Mouse (Mus musculus) induced T-regulatory cell, adult 2 months (primary cell): ENCODE data around the gene Ctr9.

Experiments used
- DNase-seq: peaks from one replicate; pipeline ENCODE4 v3.0.0-alpha.2; 2012; ENCODE audit warnings: low read depth

Ctr9 gene

DNA sequence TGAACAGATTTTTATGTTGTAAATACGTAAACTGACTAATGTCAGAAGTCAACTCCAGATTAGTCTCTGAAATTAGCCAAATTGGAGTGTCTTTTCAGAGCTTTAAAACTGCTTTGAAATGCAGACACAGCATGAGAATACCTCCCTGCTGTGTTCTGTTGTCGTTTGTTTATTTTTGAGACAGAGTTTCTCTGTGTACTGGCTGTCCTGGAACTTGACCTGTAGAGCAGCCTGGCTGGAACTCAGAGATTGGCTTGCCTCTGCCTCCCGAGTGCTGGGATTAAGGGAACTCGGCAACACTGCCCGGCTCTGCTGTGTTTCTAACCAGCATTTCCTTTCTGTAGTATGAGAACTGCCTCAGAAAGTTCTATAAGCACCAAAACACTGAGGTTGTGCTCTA, 20.2 kb downstream of the Ctr9 start:
- no peak for DNase-seq

DNA sequence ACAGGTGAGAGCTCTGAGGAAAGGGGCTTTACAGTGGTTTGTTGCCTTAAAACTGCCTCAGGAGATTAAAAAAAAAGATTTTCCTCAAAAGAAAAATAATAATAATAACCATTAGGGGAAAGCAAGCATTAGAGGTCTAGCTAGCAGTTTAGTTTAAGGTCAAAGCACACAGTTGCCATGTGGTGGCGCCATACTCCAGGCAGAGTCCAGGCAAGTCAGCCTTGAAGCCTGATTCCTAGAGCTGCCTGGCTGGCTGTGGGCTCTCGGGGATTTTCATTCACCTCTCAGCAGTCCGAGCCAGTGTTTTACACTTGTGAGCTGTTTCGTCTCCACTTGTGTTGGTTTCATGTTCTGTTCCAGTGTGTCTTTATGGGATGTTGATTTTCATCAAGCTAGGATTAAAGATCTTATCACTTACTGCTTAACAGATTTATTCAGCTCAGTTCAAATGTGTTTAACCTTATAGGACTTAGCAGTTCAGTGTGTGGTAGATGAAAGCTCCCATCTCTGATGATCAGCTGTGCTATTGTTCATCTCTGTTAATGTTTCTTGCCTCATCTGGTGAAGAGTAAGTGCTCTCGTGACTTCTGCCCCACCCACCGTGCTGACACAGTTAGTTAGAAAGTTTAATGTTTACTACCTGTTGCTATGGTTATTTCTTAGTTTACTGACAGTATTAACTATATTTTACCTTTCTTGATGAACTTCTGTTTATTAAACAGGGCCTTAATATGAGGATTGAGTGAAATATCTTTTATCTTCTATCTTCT, 21.1 kb downstream of the Ctr9 start:
- peak; percentile 72 for DNase-seq

DNA sequence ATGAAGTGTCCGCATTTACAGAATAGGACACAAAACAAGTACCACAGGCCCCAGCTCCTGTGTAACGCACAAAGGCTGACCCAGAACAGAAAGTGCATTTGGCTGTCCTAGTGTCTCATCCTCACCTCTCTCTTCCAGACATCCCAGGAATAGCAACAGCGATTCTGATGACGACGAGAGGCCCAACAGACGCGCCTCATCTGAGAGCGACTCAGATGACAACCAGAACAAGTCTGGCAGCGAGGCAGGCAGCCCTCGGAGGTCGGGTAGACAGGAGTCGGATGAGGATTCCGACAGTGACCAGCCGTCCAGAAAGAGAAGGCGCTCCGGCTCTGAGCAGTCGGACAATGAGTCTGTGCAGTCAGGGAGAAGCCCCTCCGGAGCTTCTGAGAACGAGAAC, 26.5 kb downstream of the Ctr9 start:
- DNase-seq = no peak

DNA sequence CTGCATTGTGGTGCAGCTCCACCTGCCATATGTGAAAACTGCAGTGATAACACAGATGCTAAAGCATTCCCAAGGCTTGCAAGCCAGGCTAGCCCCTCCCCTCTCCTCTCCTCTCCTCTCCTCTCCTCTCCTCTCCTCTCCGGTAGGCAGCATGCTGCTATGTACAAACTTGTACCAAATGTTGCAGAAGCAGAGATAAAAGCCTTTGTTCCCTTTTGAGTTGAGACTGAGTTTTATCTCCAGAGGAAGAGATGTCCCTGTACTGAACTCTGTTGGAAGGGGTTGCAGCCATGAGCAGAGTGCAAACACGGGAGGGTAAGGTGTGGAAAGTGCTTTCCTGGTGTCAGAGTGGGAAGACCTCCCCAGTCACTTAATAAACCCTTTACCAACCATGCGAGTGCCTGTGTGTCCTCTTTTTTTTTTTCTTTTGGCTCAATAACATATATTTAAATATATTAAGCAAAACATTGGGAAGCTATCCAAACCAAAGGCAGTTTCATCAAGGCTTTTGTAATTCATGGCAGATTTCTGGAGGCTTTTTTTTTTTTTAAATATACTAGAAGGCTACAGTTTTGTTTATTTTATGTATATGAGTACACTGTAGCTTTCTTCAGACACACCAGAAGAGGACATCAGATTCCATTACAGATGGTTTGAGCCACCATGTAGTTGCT, 27.4 kb downstream of the Ctr9 start:
- no peak for DNase-seq

DNA sequence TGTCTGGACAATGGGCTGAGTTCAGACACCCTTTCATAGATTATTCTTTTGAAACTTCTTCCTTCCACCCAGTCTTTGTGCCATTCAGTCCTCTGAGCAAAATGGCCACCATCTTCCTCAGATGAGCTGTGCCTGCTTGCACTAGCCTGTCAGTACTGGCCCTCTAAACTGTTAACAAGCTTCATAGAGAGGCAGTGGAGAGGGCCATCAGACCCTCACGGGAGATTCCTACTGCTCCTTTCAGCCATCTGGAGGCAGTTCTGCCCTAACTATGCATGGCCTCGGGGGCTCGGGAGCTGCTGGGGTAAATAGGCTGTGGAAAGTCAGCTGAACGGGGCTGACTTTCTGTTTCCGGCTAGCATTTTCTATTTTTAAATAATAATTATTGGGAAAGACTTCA, 30.8 kb downstream of the Ctr9 start:
- no peak for DNase-seq

DNA sequence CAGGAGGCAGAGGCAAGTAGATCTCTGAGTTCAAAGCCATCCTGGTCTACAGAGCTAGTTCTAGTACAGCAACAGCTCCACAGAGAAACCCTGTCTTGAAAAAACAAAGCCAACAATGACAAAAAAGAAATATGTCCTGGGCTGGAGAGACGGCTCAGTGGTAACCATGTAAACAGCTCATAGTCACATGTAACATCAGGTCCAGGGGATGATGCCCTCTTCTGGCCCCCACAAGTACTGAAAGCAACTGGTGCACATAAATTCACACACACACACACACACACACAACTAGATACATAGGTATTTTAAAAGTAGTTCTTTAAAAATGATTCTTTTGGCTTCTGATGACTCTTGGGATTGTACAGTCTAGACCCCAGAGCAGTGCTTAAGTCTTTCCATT, 34.2 kb downstream of the Ctr9 start:
- DNase-seq = no peak

DNA sequence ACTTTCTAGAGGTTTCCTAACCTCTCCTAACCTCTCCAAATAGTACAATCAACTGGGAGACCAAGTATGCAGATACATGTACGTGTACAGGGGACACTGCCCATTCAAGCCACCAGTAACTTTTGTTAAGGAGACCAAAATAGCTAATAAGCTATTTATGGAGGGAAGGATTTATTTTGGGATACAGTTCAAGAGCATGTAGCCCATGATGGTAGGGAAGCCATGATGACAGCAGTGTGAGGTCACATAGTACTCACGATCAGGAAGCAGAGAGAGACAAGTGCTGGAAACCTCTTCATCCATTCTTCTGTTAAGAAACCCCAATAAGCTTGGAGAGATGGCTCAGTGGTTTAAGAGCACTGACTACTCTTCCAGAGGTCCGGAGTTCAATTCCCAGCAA, 39.4 kb downstream of the Ctr9 start:
- DNase-seq = peak; percentile 14

DNA sequence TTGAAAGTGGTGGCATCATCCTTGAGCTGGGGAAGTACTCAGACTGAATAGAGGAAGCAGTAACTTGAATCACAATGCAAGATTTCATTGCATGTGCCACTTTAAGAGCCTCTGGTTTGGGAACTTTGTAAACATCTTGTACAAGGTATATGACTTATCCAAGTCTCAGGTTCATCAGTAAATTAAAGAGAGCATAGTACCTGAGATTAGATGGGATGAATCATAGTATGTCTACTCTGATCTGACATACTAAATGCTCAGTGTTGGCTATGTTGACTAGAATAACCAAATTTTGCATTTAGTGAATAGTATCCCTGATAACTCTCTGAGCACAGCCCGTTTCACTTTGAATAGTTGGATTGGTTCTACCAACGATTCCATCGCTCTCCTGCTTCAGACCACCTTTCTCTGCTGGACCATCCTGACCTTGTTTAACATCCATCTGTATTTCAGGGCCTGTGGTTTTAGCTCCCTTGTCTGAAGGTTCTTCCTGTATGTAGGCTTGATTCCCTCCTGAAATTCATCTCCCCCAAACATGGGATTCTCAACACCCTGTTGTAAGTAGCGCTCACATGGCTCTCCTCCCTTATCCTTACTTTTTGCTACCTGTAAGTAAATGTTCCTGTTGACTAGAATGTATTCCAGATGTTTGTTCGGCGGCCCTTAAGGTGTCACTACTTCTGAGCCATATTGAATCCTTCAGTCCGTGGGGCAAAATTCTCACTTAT, 40.9 kb downstream of the Ctr9 start:
- DNase-seq = no peak

DNA sequence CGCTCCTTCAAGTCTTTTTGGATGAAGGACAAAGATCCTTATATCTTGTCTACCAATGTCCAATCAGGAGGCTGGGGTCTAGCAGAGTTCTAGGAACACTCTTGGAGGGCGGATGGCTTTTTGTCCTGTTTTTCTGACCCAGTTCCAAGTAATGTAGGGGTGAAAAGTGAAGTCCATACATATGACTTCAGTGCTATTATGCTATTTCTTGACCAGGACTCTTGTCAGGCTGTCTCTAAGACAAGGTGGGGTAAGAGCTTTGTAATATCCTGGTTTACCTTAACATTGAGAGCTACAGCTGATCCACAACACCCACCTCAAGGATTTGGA, 41.4 kb downstream of the Ctr9 start:
- peak; percentile 32 for DNase-seq

DNA sequence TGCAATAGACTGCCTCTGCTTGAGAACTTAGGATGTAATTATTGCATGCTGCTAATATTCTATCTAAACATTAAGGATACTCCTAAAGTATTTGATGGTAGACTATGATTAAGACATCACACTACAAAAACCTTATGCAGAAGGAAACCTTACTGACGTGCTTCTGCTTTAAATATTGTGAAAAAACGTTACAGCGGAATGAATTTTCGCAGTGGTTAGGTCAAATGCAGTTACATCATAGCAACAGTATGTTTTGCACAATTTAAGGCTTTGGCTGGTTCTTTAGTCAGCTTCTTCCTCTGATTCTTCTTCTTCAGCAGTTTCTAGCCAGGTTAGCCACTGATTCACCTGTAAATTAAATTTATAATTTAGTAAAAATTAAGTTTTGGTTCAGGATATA, 43.7 kb downstream of the Ctr9 start:
- DNase-seq = no peak

DNA sequence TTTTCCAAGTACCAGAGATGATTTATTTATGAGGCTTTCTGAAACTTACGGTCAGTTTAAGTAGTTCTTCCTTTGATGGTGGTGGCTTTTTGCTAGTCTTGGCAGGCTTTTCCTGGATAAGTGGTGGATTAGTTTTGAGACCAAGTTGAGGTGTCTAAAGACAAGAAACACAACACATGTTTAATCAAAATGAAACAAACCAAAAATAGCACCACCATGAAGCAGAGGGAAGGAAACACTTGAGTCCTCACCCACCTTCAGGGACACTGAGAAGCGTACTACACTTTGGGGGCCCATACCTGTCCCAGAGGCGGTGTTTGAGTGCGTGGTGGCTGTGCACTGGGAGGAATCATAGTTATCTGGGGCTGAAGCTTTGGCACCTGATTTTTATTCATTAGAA, 46.5 kb downstream of the Ctr9 start:
- peak; percentile 12 for DNase-seq

DNA sequence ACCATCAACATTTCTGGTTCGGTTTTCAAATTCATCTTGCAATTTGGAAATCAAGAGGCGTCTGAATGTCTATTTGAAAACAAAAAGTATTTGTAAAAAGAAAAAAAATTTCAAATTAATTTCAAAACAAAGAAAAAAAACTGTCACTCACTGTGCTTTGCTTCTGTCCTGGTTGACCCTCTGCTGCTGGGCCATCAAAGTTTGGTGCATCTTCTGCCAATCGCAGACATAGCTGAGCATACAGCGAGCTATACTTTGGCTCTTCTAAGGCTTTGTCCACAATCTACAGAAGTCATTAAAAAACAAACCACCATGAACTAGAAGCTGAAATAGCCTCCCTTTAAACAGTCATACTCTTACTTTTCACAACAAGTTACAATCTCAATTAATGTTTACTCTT, 49.5 kb downstream of the Ctr9 start:
- no peak for DNase-seq

DNA sequence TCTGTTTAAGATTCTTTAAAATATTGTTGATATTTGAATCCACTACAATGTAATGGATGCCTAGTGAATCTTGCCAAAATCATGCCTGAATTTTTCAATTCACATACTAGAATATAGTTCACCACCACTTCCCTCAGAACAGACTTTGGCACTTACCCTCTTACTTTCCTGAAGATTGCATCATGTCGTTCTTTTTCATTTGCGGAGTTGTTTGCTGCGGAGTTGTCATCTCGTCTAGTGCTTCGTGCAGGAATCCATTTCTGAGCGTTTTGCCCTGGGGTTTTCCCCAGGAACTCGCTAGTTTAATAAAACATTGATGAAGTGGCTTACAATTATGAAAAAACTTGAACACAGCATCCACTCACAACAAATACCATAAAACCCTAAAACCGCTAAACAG, 51.3 kb downstream of the Ctr9 start:
- DNase-seq = peak; percentile 24

DNA sequence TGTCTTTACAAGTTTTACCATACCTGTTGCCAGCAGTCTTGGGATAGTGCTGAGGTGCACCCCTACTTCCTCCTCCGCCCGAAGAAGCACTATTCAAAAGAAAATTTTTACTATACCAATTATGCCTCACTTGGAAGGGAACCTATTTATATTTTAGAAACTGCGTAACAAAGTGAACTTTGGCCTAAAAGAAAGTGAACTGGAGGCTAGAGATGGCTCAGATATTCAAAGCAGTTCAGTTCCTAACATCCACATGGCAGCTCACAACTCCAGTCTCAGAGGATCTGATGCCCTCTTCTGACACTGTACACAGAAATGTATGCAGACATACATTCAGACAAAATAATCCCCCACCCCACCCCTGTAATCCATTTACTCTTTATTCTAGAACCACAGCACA, 52.1 kb downstream of the Ctr9 start:
- peak; percentile 35 for DNase-seq

DNA sequence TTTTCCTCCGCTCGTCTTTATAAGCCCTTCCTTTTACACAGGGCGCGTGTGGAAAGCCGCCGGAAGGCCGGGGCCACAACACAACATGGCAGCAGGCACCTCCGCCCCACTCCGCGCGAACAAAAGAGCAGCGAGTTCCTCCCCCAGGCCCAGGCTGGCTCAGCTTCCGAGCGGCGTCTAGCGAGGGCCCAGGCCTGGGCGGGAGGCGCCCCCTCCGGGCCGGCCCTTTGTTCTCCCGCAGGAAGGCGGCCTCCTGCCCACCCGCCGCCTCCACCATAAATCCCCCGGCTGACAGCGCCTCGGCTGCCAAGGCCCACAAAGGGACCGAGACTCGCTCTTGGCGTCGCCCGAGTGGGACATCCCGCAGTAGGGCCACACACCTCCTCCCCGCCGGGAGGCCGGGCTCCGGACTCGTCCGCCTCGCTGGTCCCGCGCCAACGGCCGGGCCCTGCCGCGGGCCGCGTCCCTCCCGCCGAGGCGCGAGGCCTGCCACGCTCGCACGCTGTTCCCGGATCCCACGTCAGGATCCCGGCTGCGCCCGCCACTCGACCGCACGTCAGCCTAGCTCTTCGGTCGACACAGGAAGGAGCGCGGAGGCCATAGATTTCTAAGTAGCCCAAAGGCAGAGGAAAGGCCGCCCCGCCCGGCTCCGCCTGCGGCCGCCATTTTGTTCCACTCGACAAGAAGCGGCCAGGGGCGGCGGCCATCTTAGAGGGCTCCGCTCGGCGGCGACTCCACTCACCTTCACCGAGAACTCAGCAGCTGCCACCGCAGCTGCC, 53.5 kb downstream of the Ctr9 start:
- peak; percentile 95 for DNase-seq

DNA sequence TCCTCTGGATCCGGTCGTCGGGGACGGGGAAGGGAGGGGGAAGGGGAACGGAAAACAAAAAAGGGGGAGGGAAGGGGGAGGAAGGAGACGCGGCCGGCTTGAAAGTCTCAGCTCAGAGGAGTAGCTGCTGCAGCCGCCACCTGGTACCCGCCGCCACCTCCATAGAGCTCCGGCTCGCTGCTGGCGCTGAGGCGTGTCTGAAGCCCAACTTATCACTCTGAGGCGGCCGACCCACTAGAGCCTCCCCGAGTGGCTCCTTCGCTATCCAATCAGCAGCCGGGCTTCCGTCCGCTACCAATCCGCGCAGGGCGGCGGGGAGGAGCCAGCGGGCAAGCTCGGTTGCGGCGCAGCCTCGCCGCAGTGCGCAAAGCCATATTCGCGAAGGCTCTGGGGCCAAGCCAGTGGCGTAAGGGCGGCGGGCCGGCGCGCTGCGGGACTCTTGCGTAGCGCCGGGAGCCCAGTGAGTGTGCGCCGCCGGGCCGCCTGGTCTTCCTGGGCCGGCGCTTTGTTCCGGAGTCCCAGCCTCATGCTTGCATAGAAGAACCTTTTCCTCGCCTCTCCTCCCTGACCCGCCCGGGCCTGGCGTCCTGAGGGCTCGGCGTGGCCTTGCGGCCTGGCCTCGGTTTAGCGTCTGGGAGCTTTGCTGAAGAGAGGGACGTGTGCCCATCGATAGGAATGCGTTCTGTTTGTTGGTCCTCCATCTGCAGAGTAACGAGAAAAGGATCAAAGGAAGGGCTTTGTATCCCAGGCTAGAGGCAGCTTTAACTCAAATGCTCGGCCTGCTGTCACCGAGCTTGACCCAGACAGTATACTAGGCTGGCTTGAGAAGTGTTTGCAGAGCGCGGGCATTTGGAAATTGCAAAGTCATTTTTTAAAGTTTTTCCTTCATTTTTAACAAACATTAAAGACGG, 54.3 kb downstream of the Ctr9 start, which contains the start of gene Eif4g2:
Eif4g2 (minus strand) TSS at position 209 of the 911 bp plus-strand sequence.
- DNase-seq = peak; percentile 98

DNA sequence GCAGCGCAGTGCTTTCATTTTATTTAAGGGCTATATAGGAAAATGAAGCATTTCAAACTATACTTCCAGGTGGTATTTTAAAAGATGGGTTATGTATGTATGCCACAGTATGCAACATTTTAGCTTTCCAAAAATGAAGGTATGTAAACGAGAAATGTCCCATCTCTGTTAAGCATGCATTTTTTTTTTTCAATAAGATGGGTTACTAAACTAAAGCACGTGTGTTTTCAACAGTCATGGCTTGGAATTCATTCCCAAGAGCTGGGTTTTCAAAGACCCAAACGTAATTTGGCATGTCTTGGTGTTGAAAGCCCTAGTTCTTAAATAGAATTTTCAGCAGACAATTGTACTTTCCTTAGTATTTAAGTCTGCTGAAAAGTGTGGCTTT, 55.0 kb downstream of the Ctr9 start:
- no peak for DNase-seq

DNA sequence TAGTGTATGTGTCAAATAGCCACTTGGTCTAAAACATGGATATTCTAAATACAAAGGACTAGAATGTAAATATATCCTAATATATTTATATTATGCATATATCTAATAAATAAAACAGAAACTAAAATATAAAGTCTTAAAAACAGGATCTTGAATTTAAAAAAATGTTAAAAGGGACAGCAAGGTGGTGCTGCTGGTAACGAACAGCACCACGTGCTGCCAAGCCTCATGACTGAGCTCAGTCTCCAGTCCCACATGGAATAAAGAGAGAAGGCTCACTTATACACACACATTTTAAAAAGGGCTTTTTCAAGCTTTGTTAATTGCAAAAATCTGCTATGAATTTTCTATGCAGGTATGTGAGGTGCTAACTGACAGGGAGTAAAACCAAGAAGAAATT, 55.7 kb downstream of the Ctr9 start:
- DNase-seq = peak; percentile 25

DNA sequence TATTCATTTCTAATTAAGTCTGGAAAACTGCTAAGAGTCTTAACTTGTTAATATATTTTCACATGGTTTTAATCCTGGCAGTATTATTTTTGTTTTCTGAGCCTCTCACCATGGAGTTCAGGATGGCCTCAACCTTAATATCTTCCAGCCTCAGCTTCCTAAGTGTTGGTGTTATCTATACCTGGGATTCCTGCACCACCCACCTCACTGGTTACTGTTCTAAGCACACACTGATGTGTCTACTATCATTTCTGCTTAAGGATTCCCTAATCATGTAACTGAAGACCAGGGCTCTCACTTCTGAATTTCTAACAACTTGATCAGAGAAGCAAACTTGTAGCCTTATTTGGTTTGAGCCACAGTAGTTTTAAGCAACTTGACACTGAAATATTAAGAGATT, 56.4 kb downstream of the Ctr9 start:
- DNase-seq = peak; percentile 6

DNA sequence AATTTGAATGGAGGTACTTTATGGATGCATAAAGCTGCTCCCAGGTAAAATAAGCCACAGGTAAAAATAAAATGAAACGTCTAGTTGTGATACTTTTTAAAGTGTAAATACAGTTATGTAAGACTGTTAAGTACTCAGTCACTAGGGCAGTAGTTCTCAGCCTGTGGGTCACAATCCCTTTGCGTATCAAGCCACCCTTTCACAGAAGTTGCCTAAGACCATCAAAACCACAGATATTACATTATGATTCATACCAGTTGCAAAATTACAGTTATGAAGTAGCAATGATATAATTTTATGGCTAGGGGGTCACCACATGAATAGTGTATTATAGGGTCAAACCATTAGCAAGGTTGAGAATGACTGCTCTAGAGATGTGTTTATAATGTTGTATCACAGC, 66.4 kb downstream of the Ctr9 start:
- no peak for DNase-seq

DNA sequence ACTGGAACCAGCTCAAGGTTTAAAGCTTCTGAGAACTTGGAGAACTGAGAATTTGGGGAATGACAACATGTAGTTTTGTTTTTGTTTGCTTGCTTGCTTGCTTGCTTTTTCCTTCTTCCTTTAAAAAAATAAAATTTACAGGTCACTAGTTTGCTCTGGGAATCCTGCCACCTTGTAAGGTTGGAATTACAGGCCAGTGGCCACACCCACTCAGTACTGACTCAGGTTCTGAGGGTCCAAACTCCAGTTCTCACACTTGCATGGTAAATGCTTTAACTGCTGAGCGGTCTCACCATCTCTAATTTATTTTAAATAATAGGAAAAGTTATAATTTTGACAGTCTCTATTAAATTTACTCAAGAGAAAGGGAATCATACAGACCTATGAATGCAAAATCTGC, 69.4 kb downstream of the Ctr9 start:
- no peak for DNase-seq
